Mouse (Mus musculus): ENCODE data around the gene Osbpl2.

Gene Osbpl2

GRCm38 (mm10) chr2:180154796-180155195 lies 35.7 kb downstream of the Osbpl2 start:
- CTCF ChIA-PET: no interaction called here

GRCm38 (mm10) chr2:180158627-180159026 lies 39.5 kb downstream of the Osbpl2 start:
- CTCF ChIA-PET: no interaction called here

GRCm38 (mm10) chr2:180165855-180166254 lies 46.7 kb downstream of the Osbpl2 start:
- CTCF ChIA-PET: no interaction called here

- CTCF ChIA-PET: no interaction called here
Measured at GRCm38 (mm10) chr2:180166869-180167268, 47.8 kb downstream of the Osbpl2 start.

GRCm38 (mm10) chr2:180170151-180170805 lies 51.2 kb downstream of the Osbpl2 start:
- CTCF ChIA-PET: interaction anchor here (0.6 kb wide), 1 partner anchor 177 kb away, joined by 3 read pairs; no protein-coding TSS in a partner anchor

GRCm38 (mm10) chr2:180170806-180171521 lies 51.9 kb downstream of the Osbpl2 start, which contains the start of gene Adrm1:
Adrm1 (plus strand) TSS chr2:180171485.
- CTCF ChIA-PET: no interaction called here

- CTCF ChIA-PET: no interaction called here
Measured at GRCm38 (mm10) chr2:180171522-180172070, 52.5 kb downstream of the Osbpl2 start.

- CTCF ChIA-PET: no interaction called here
Measured at GRCm38 (mm10) chr2:180172152-180172551, 53.0 kb downstream of the Osbpl2 start.

GRCm38 (mm10) chr2:180173163-180173562 lies 54.1 kb downstream of the Osbpl2 start:
- CTCF ChIA-PET: interaction anchor here (0.6 kb wide), 1 partner anchor 72 kb away, joined by 5 read pairs; no protein-coding TSS in a partner anchor

- CTCF ChIA-PET: interaction anchor here (0.6 kb wide), 1 partner anchor 71 kb away, joined by 5 read pairs; no protein-coding TSS in a partner anchor
Measured at GRCm38 (mm10) chr2:180173711-180174110, 54.6 kb downstream of the Osbpl2 start.

GRCm38 (mm10) chr2:180174121-180174520 lies 55.0 kb downstream of the Osbpl2 start:
- CTCF ChIA-PET: interaction anchor here (0.6 kb wide), 1 partner anchor 71 kb away, joined by 5 read pairs; no protein-coding TSS in a partner anchor

- CTCF ChIA-PET: no interaction called here
Measured at GRCm38 (mm10) chr2:180175725-180176124, 56.6 kb downstream of the Osbpl2 start.

- CTCF ChIA-PET: no interaction called here
Measured at GRCm38 (mm10) chr2:180181542-180181941, 62.4 kb downstream of the Osbpl2 start.

- CTCF ChIA-PET: no interaction called here
Measured at GRCm38 (mm10) chr2:180184011-180184751, 65.1 kb downstream of the Osbpl2 start.

GRCm38 (mm10) chr2:180184752-180185109 lies 65.6 kb downstream of the Osbpl2 start:
- CTCF ChIA-PET: no interaction called here

GRCm38 (mm10) chr2:180185686-180186085 lies 66.6 kb downstream of the Osbpl2 start:
- CTCF ChIA-PET: no interaction called here

GRCm38 (mm10) chr2:180187362-180187761 lies 68.3 kb downstream of the Osbpl2 start:
- CTCF ChIA-PET: no interaction called here

- CTCF ChIA-PET: no interaction called here
Measured at GRCm38 (mm10) chr2:180196610-180197322, 77.7 kb downstream of the Osbpl2 start.

- CTCF ChIA-PET: no interaction called here
Measured at GRCm38 (mm10) chr2:180197323-180198037, 78.4 kb downstream of the Osbpl2 start.

- CTCF ChIA-PET: no interaction called here
Measured at GRCm38 (mm10) chr2:180198782-180199181, 79.7 kb downstream of the Osbpl2 start.

GRCm38 (mm10) chr2:180200681-180201080 lies 81.6 kb downstream of the Osbpl2 start:
- CTCF ChIA-PET: no interaction called here
